Mouse (Mus musculus) hindbrain, embryonic 16.5 days (tissue): ENCODE measurements around the gene Tubgcp6. TPM values are rescaled to one million over a fixed set of nuclear protein-coding genes. Genes with fewer than 3 reads are reported as not detected.

ENCODE experiments used
- ATAC-seq: fragments of 200-750 bp; cut with Nextera tagmentation; 2 replicates; pipeline ENCODE4 v1.8.0; 2017; ENCODE audit warnings: moderate TSS enrichment, moderate library complexity
- H3K27ac ChIP-seq: fragments of 300-500 bp; sonication (generic); 2 replicates; pipeline ENCODE4 v1.5.1; 2014; ENCODE audit warnings: low read depth, mild to moderate bottlenecking, control low read depth, low read length, moderate library complexity
- H3K27me3 ChIP-seq: fragments of 300-500 bp; sonication (generic); replicated peaks from 2 replicates; pipeline ENCODE4 v1.6.1; 2014; ENCODE audit warnings: low read length; ENCODE audit not compliant: control insufficient read depth, insufficient read depth
- H3K36me3 ChIP-seq: fragments of 300-500 bp; sonication (generic); 2 replicates; pipeline ENCODE4 v1.6.1; 2014; ENCODE audit warnings: mild to moderate bottlenecking, low read length, moderate library complexity, mixed read lengths; ENCODE audit not compliant: control insufficient read depth, insufficient read depth
- H3K4me1 ChIP-seq: fragments of 300-500 bp; sonication (generic); 2 replicates; pipeline ENCODE4 v1.6.1; 2014; ENCODE audit warnings: low read depth, low read length; ENCODE audit not compliant: control insufficient read depth, insufficient read depth
- H3K4me2 ChIP-seq: fragments of 300-500 bp; sonication (generic); 2 replicates; pipeline ENCODE4 v1.6.1; 2014; ENCODE audit warnings: mild to moderate bottlenecking, low read length, control low read depth, moderate library complexity
- H3K4me3 ChIP-seq: fragments of 300-500 bp; sonication (generic); 2 replicates; pipeline ENCODE4 v1.5.1; 2014; ENCODE audit warnings: mild to moderate bottlenecking, low read length, control low read depth, moderate library complexity
- H3K9ac ChIP-seq: fragments of 300-500 bp; sonication (generic); 2 replicates; pipeline ENCODE4 v1.6.1; 2014; ENCODE audit warnings: low read depth, mild to moderate bottlenecking, control low read depth, low read length, moderate library complexity
- H3K9me3 ChIP-seq: fragments of 300-500 bp; sonication (generic); 2 replicates; pipeline ENCODE4 v1.6.1; 2014; ENCODE audit warnings: mild to moderate bottlenecking, low read length, moderate library complexity; ENCODE audit not compliant: control insufficient read depth
- WGBS: fragments of 180-500 bp; shearing (Covaris S2); extraction: QIAGEN DNeasy Blood & Tissue Kit; methylation state at CpG from one replicate; pipeline ENCODE4 v1.1.7; 2014; 5-methylcytosine and 5-hydroxymethylcytosine counted together
- polyA plus RNA-seq: library from polyadenylated mRNA; unstranded; fragments of >200 nt; fragmentation: Nextera tagmentation; extraction: Ambion mirVana; gene quantifications from 2 replicates; pipeline ENCODE4 v1.2.1, GENCODE M21; 2015

Tubgcp6 gene
- polyA plus RNA-seq, 1 experiment from 2014 or later, result 15.2 TPM

GRCm38 (mm10) chr15:89124312-89124711, 1.4 kb upstream of the Tubgcp6 start:
- no peak overlapping the region for H3K4me2 ChIP-seq
- H3K27me3 ChIP-seq, result no peaks in the 10 kb centered on the region
- H3K4me1 ChIP-seq, result peaks cover 51% of the 10 kb centered on the region
- no peak overlapping the region for H3K27ac ChIP-seq
- no peaks in the 10 kb centered on the region for H3K9me3 ChIP-seq
- H3K9ac ChIP-seq, result peak overlapping the region; percentile 31; the same call in 1 of the 2 replicates
- ATAC-seq, result no peak
- H3K4me3 ChIP-seq, result no peak overlapping the region
- WGBS, result 91% methylated on average over 3 of the region's 3 CpGs
- H3K36me3 ChIP-seq, result no peaks in the 10 kb centered on the region

- no peaks in the 10 kb centered on the region for H3K9me3 ChIP-seq
- peak overlapping the region; percentile 78 for H3K4me2 ChIP-seq
- peak overlapping the region; percentile 89 for H3K27ac ChIP-seq
- H3K4me1 ChIP-seq, result peaks cover 47% of the 10 kb centered on the region
- H3K36me3 ChIP-seq, result no peaks in the 10 kb centered on the region
- 34% methylated on average over 11 of the region's 11 CpGs for WGBS
- H3K27me3 ChIP-seq, result no peaks in the 10 kb centered on the region
- 0 out of 2 replicates have a peak, but pooled peaks have one; percentile 7 for ATAC-seq
- H3K4me3 ChIP-seq, result peak overlapping the region; percentile 91
- peak overlapping the region; percentile 86 for H3K9ac ChIP-seq
Measured at GRCm38 (mm10) chr15:89123595-89123994, 683 bp upstream of the Tubgcp6 start.

- Histone ChIP-seq H3K4me3 (no peak overlapping the region), H3K36me3 (peaks cover 18% of the 10 kb centered on the region), H3K4me2 (no peak overlapping the region), H3K27me3 (no peaks in the 10 kb centered on the region), H3K9me3 (no peaks in the 10 kb centered on the region), H3K4me1 (peaks cover 30% of the 10 kb centered on the region), H3K27ac (no peak overlapping the region), H3K9ac (no peak overlapping the region)
- ATAC-seq, result no peak
Measured at GRCm38 (mm10) chr15:89118007-89118406, 4.9 kb downstream of the Tubgcp6 start.

GRCm38 (mm10) chr15:89110147-89110546, 12.8 kb downstream of the Tubgcp6 start:
- Histone ChIP-seq H3K9me3 (no peaks in the 10 kb centered on the region), H3K9ac (no peak overlapping the region), H3K4me2 (no peak overlapping the region), H3K27me3 (no peaks in the 10 kb centered on the region), H3K36me3 (peaks cover 52% of the 10 kb centered on the region), H3K27ac (no peak overlapping the region), H3K4me3 (no peak overlapping the region), H3K4me1 (no peaks in the 10 kb centered on the region)
- 88% methylated on average over 9 of the region's 9 CpGs for WGBS
- ATAC-seq, result no peak

- no peak for ATAC-seq
- no peak overlapping the region for H3K9ac ChIP-seq
- no peaks in the 10 kb centered on the region for H3K9me3 ChIP-seq
- peaks cover 64% of the 10 kb centered on the region for H3K36me3 ChIP-seq
- H3K27ac ChIP-seq, result no peak overlapping the region
- H3K4me1 ChIP-seq, result no peaks in the 10 kb centered on the region
- no peak overlapping the region for H3K4me2 ChIP-seq
- no peaks in the 10 kb centered on the region for H3K27me3 ChIP-seq
- WGBS, result 86% methylated on average over 1 of the region's 1 CpGs
- H3K4me3 ChIP-seq, result no peak overlapping the region
Measured at GRCm38 (mm10) chr15:89106976-89107375, 15.9 kb downstream of the Tubgcp6 start.

GRCm38 (mm10) chr15:89106073-89106472, 16.8 kb downstream of the Tubgcp6 start:
- Histone ChIP-seq H3K4me3 (no peak overlapping the region), H3K4me2 (no peak overlapping the region), H3K36me3 (peaks cover 70% of the 10 kb centered on the region), H3K9me3 (no peaks in the 10 kb centered on the region), H3K4me1 (no peaks in the 10 kb centered on the region), H3K9ac (no peak overlapping the region; the same call in 1 of the 2 replicates), H3K27me3 (no peaks in the 10 kb centered on the region), H3K27ac (no peak overlapping the region)
- WGBS, result 92% methylated on average over 13 of the region's 13 CpGs
- no peak for ATAC-seq

- H3K27ac ChIP-seq, result no peak overlapping the region
- H3K4me1 ChIP-seq, result no peaks in the 10 kb centered on the region
- no peak overlapping the region for H3K4me2 ChIP-seq
- no peak overlapping the region for H3K9ac ChIP-seq
- ATAC-seq, result no peak
- H3K36me3 ChIP-seq, result peaks cover 74% of the 10 kb centered on the region
- no peaks in the 10 kb centered on the region for H3K27me3 ChIP-seq
- H3K4me3 ChIP-seq, result no peak overlapping the region
- 93% methylated on average over 8 of the region's 8 CpGs for WGBS
- no peaks in the 10 kb centered on the region for H3K9me3 ChIP-seq
Measured at GRCm38 (mm10) chr15:89104425-89104824, 18.5 kb downstream of the Tubgcp6 start.

- ATAC-seq, result no peak
- WGBS, result 81% methylated on average over 10 of the region's 10 CpGs
- Histone ChIP-seq H3K4me2 (no peak overlapping the region), H3K4me3 (no peak overlapping the region), H3K36me3 (peaks cover 73% of the 10 kb centered on the region), H3K4me1 (no peaks in the 10 kb centered on the region), H3K9ac (no peak overlapping the region), H3K27me3 (no peaks in the 10 kb centered on the region), H3K27ac (no peak overlapping the region), H3K9me3 (no peaks in the 10 kb centered on the region)
Measured at GRCm38 (mm10) chr15:89103921-89104320, 19.0 kb downstream of the Tubgcp6 start.

GRCm38 (mm10) chr15:89102646-89103045, 20.3 kb downstream of the Tubgcp6 start:
- Histone ChIP-seq H3K4me3 (no peak overlapping the region), H3K4me1 (no peaks in the 10 kb centered on the region)
- 42% methylated on average over 5 of the region's 5 CpGs for WGBS

GRCm38 (mm10) chr15:89100823-89101222, 22.1 kb downstream of the Tubgcp6 start:
- ATAC-seq, result no peak

More at GRCm38 (mm10) chr15:89102646-89103045, 20.3 kb downstream of the Tubgcp6 start:
- no peak overlapping the region for H3K4me2 ChIP-seq
- H3K9ac ChIP-seq, result no peak overlapping the region
- no peaks in the 10 kb centered on the region for H3K27me3 ChIP-seq
- no peak overlapping the region for H3K27ac ChIP-seq
- no peaks in the 10 kb centered on the region for H3K9me3 ChIP-seq
- peaks cover 74% of the 10 kb centered on the region for H3K36me3 ChIP-seq
- no peak for ATAC-seq

More at GRCm38 (mm10) chr15:89100823-89101222, 22.1 kb downstream of the Tubgcp6 start:
- 87% methylated on average over 12 of the region's 12 CpGs for WGBS
- no peak overlapping the region for H3K9ac ChIP-seq
- no peaks in the 10 kb centered on the region for H3K4me1 ChIP-seq
- H3K27me3 ChIP-seq, result no peaks in the 10 kb centered on the region
- no peak overlapping the region for H3K27ac ChIP-seq
- peaks cover 78% of the 10 kb centered on the region for H3K36me3 ChIP-seq
- H3K4me2 ChIP-seq, result no peak overlapping the region
- H3K9me3 ChIP-seq, result no peaks in the 10 kb centered on the region
- no peak overlapping the region for H3K4me3 ChIP-seq
